Mouse (Mus musculus) intestine, embryonic 14.5 days (tissue): ENCODE measurements around the gene Il10rb. TPM values are rescaled to one million over a fixed set of nuclear protein-coding genes. Genes with fewer than 3 reads are reported as not detected.

Experiments used
- ATAC-seq: fragments of 200-750 bp; cut with Nextera tagmentation; replicated peaks from 2 replicates; pipeline ENCODE4 v1.8.0; 2017; ENCODE audit warnings: low read depth, moderate number of reproducible peaks, moderate TSS enrichment, moderate library complexity; ENCODE audit not compliant: low FRiP score, low TSS enrichment
- DNase-seq: peaks from one replicate; pipeline ENCODE4 v3.0.0-alpha.2; 2018; ENCODE audit warnings: low spot score
- H3K27ac ChIP-seq: fragments of 300-500 bp; sonication (generic); 2 replicates; pipeline ENCODE4 v1.5.1; 2014; ENCODE audit warnings: low read depth, mild to moderate bottlenecking, control low read depth
- H3K27me3 ChIP-seq: fragments of 300-500 bp; sonication (generic); replicated peaks from 2 replicates; pipeline ENCODE4 v1.6.1; 2014; ENCODE audit warnings: low read length, control low read depth; ENCODE audit not compliant: control insufficient read depth, insufficient read depth
- H3K36me3 ChIP-seq: fragments of 300-500 bp; sonication (generic); 2 replicates; pipeline ENCODE4 v1.6.1; 2014; ENCODE audit warnings: low read length, control low read depth; ENCODE audit not compliant: control insufficient read depth, insufficient read depth
- H3K4me1 ChIP-seq: fragments of 300-500 bp; sonication (generic); replicated peaks from 2 replicates; pipeline ENCODE4 v1.6.1; 2014; ENCODE audit warnings: low read length, control low read depth, mixed read lengths; ENCODE audit not compliant: control insufficient read depth, insufficient read depth
- H3K4me2 ChIP-seq: fragments of 300-500 bp; sonication (generic); 2 replicates; pipeline ENCODE4 v1.6.1; 2014; ENCODE audit warnings: low read length
- H3K4me3 ChIP-seq: fragments of 300-500 bp; sonication (generic); 2 replicates; pipeline ENCODE4 v1.5.1; 2014; ENCODE audit warnings: low read depth, low read length, control low read depth, mixed read lengths
- H3K9ac ChIP-seq: fragments of 300-500 bp; sonication (generic); 2 replicates; pipeline ENCODE4 v1.6.1; 2014; ENCODE audit warnings: mild to moderate bottlenecking, low read length
- H3K9me3 ChIP-seq: fragments of 300-500 bp; sonication (generic); 2 replicates; pipeline ENCODE4 v1.6.1; 2016; ENCODE audit warnings: low read length, control low read depth; ENCODE audit not compliant: control insufficient read depth
- WGBS: fragments of 180-500 bp; shearing (Covaris S2); extraction: QIAGEN DNeasy Blood & Tissue Kit; methylation state at CpG from one replicate; pipeline ENCODE4 v1.1.7; 2014; 5-methylcytosine and 5-hydroxymethylcytosine counted together
- polyA plus RNA-seq: library from polyadenylated mRNA; unstranded; fragments of >200 nt; fragmentation: Nextera tagmentation; extraction: Ambion mirVana; gene quantifications from 2 replicates; pipeline ENCODE4 v1.2.1, GENCODE M21; 2014

Il10rb gene
- polyA plus RNA-seq, 1 experiment from 2014 or later, result 36.8 TPM

DNA sequence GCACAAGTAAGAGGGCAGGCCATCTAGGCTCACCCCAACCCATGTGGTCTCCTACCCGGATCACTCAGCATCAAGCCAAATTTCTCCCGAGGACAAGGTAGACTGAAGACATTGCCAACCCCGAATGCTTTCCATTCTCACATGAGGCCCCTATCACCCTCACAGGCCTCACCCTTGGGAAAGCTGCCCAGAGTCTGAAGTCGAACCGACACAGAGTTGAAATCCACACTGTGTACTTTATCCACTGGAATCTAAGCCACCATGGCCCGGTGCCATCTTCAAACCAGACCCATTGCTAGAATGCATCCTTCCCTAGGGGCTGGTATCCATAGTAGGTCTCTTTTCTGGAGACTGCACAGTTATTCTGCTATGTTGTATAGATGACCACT is 41.5 kb downstream of the Il10rb start:
- no peak for DNase-seq
- Histone ChIP-seq H3K4me1 (no peaks in the 10 kb centered on the region), H3K27me3 (no peaks in the 10 kb centered on the region), H3K36me3 (no peaks in the 10 kb centered on the region), H3K4me2 (no peak overlapping the region), H3K4me3 (no peak overlapping the region), H3K9ac (no peak overlapping the region), H3K27ac (no peak overlapping the region), H3K9me3 (no peaks in the 10 kb centered on the region)
- no peak for ATAC-seq
- WGBS, result 81% methylated on average over 6 of the region's 6 CpGs

- H3K4me3 ChIP-seq, result no peak overlapping the region
- H3K9me3 ChIP-seq, result no peaks in the 10 kb centered on the region
- WGBS, result 98% methylated on average over 5 of the region's 5 CpGs
- H3K4me1 ChIP-seq, result no peaks in the 10 kb centered on the region
- DNase-seq (no peak), ATAC-seq (no peak)
- no peaks in the 10 kb centered on the region for H3K27me3 ChIP-seq
- H3K4me2 ChIP-seq, result no peak overlapping the region
- no peak overlapping the region for H3K9ac ChIP-seq
- no peak overlapping the region for H3K27ac ChIP-seq
- no peaks in the 10 kb centered on the region for H3K36me3 ChIP-seq
Observed at GRCm38 (mm10) chr16:91448088-91448487, 42.1 kb downstream of the Il10rb start.

- ATAC-seq (no peak), DNase-seq (no peak)
- Histone ChIP-seq H3K27ac (no peak overlapping the region), H3K9me3 (no peaks in the 10 kb centered on the region), H3K27me3 (no peaks in the 10 kb centered on the region), H3K9ac (no peak overlapping the region), H3K4me2 (no peak overlapping the region), H3K4me1 (no peaks in the 10 kb centered on the region), H3K4me3 (no peak overlapping the region), H3K36me3 (no peaks in the 10 kb centered on the region)
- WGBS, result 76% methylated on average over 7 of the region's 7 CpGs
Observed at GRCm38 (mm10) chr16:91448895-91449294, 42.9 kb downstream of the Il10rb start.

GRCm38 (mm10) chr16:91450137-91451064 is 44.4 kb downstream of the Il10rb start:
- Histone ChIP-seq H3K4me1 (no peaks in the 10 kb centered on the region), H3K27me3 (no peaks in the 10 kb centered on the region)
- 83% methylated on average over 12 of the region's 12 CpGs for WGBS

GRCm38 (mm10) chr16:91451949-91452348 is 46.0 kb downstream of the Il10rb start:
- no peak overlapping the region for H3K4me3 ChIP-seq
- H3K27ac ChIP-seq, result no peak overlapping the region
- DNase-seq (no peak), ATAC-seq (no peak)
- no peak overlapping the region for H3K9ac ChIP-seq
- H3K9me3 ChIP-seq, result no peaks in the 10 kb centered on the region
- no peaks in the 10 kb centered on the region for H3K36me3 ChIP-seq
- H3K27me3 ChIP-seq, result no peaks in the 10 kb centered on the region
- H3K4me1 ChIP-seq, result no peaks in the 10 kb centered on the region
- no peak overlapping the region for H3K4me2 ChIP-seq
- 81% methylated on average over 2 of the region's 2 CpGs for WGBS

More at GRCm38 (mm10) chr16:91450137-91451064, 44.4 kb downstream of the Il10rb start:
- Histone ChIP-seq H3K27ac (no peak overlapping the region), H3K9ac (no peak overlapping the region), H3K9me3 (no peaks in the 10 kb centered on the region), H3K4me2 (no peak overlapping the region), H3K4me3 (no peak overlapping the region), H3K36me3 (no peaks in the 10 kb centered on the region)
- DNase-seq, result no peak
- no peak for ATAC-seq

DNA sequence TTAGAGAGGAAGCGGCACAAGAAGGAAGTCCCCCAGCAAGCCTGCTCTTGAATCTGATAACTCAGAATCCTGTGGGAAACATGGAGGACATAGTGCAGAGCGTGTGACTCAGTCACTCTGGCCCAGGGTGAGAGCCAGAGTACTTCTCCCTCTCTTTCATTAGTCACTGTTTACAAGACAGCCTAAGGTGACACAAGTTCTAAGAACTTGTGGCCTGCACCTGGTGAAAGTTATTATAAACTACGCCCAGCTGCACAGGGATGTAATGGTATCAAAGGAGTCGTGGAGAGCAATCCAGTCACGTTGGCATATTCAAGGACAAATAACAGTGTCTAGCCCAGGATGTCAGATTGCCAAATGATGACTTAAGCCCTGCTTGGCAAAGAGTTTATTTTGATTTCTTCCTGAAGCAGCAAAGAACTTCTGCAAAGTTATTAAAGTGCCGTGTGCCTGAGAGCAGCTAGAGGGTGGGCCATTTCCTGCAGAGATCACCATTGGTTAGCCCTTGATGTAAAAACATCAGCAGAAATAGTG is 46.5 kb downstream of the Il10rb start:
- Histone ChIP-seq H3K36me3 (no peaks in the 10 kb centered on the region), H3K9me3 (no peaks in the 10 kb centered on the region), H3K9ac (no peak overlapping the region), H3K27ac (no peak overlapping the region), H3K27me3 (no peaks in the 10 kb centered on the region), H3K4me2 (no peak overlapping the region), H3K4me3 (no peak overlapping the region), H3K4me1 (no peaks in the 10 kb centered on the region)
- DNase-seq, result no peak
- 45% methylated on average over 6 of the region's 6 CpGs for WGBS
- ATAC-seq, result no peak

DNA sequence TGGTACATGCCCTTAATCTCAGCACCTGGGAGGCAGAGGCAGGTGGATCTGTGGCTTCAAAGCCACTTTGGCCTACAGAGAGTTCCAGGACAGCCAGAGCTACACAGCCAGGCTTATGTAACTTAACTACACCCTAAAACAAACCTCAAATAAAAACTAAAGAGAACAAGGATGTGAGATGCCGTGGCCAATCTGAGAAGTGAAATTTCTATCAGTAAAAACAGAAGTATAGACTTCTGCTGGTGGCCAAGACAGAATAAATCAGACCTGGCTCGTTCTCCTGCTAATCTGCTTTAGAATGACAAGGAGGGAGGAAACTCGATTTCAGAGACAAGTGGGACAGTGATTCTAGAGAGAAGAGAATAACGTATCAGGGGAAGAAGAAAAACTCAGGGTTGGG is 49.9 kb downstream of the Il10rb start:
- Histone ChIP-seq H3K27ac (no peak overlapping the region), H3K4me2 (no peak overlapping the region), H3K4me1 (no peaks in the 10 kb centered on the region), H3K4me3 (no peak overlapping the region), H3K27me3 (no peaks in the 10 kb centered on the region), H3K9me3 (no peaks in the 10 kb centered on the region), H3K36me3 (no peaks in the 10 kb centered on the region), H3K9ac (no peak overlapping the region)
- ATAC-seq (no peak), DNase-seq (no peak)
- WGBS, result 78% methylated on average over 4 of the region's 4 CpGs

DNA sequence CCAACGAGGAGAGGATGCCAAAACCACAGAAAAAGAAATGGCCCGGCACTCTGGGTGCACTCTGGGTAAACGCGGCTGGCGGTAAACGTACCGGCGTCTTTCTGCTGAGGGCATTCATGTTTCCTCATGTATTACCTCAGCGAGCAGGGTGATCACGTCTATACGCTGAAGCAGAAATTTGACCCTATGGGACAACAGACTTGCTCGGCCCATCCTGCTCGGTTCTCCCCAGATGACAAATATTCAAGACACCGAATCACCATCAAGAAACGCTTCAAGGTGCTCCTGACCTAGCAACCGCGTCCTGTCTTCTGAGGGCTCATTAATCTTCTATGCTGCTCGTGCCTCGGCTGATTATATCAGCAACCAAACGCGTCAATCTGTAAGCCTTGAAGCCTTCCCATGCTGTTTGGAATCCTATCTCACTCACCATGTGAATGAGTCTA is 52.4 kb downstream of the Il10rb start:
- H3K27me3 ChIP-seq, result no peaks in the 10 kb centered on the region
- DNase-seq, result no peak
- no peak for ATAC-seq
- no peaks in the 10 kb centered on the region for H3K9me3 ChIP-seq
- H3K4me3 ChIP-seq, result no peak overlapping the region
- H3K36me3 ChIP-seq, result no peaks in the 10 kb centered on the region
- 78% methylated on average over 21 of the region's 21 CpGs for WGBS
- no peak overlapping the region for H3K4me2 ChIP-seq
- H3K9ac ChIP-seq, result no peak overlapping the region
- no peaks in the 10 kb centered on the region for H3K4me1 ChIP-seq
- H3K27ac ChIP-seq, result no peak overlapping the region

DNA sequence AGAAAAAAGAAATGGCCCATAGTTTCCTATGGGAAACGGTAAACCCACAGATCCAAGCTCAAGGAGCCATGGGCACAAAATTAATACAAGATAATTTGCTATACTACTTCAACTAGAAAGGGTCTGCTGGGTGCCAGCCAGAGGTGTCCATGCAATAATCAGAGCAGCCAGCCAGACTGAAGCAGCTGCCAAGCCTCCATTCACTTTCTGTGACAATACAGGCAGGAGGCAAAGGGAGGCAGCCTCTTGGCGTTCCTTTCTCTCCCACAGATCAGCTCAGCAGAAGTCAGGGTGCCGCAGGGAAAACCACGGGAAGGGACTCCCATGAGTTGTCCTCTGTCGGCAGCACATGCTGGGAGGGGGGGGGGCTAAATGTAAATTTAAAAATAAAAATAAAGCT is 53.0 kb downstream of the Il10rb start:
- no peak overlapping the region for H3K9ac ChIP-seq

More for the DNA sequence above, 53.0 kb downstream of the Il10rb start:
- no peaks in the 10 kb centered on the region for H3K4me1 ChIP-seq
- no peak overlapping the region for H3K4me2 ChIP-seq
- no peak for DNase-seq
- no peak overlapping the region for H3K4me3 ChIP-seq
- H3K27me3 ChIP-seq, result no peaks in the 10 kb centered on the region
- ATAC-seq, result no peak
- H3K9me3 ChIP-seq, result no peaks in the 10 kb centered on the region
- 65% methylated on average over 5 of the region's 5 CpGs for WGBS
- no peaks in the 10 kb centered on the region for H3K36me3 ChIP-seq
- H3K27ac ChIP-seq, result no peak overlapping the region
